Mouse (Mus musculus) liver, embryonic 13.5 days (tissue): ENCODE measurements around the gene Abcc8. TPM values are rescaled to one million over a fixed set of nuclear protein-coding genes. Genes with fewer than 3 reads are reported as not detected.

Experiments
- ATAC-seq: fragments of 200-750 bp; cut with Nextera tagmentation; 2 replicates; pipeline ENCODE4 v1.8.0; 2017; ENCODE audit warnings: low read depth, mild to moderate bottlenecking, moderate number of reproducible peaks, moderate library complexity
- DNase-seq: peaks from one replicate; pipeline ENCODE4 v3.0.0; 2022
- H3K27ac ChIP-seq: fragments of 300-500 bp; sonication (generic); 2 replicates; pipeline ENCODE4 v1.5.1; 2015; ENCODE audit warnings: moderate library complexity, mild to moderate bottlenecking, inconsistent platforms
- H3K27me3 ChIP-seq: fragments of 300-500 bp; sonication (generic); 2 replicates; pipeline ENCODE4 v1.6.1; 2015; ENCODE audit warnings: mild to moderate bottlenecking, inconsistent platforms
- H3K36me3 ChIP-seq: fragments of 300-500 bp; sonication (generic); 2 replicates; pipeline ENCODE4 v1.6.1; 2015; ENCODE audit warnings: mild to moderate bottlenecking, inconsistent platforms
- H3K4me1 ChIP-seq: fragments of 300-500 bp; sonication (generic); replicated peaks from 2 replicates; pipeline ENCODE4 v1.6.1; 2015; ENCODE audit warnings: inconsistent platforms
- H3K4me2 ChIP-seq: fragments of 300-500 bp; sonication (generic); 2 replicates; pipeline ENCODE4 v1.6.1; 2015; ENCODE audit warnings: inconsistent platforms, mild to moderate bottlenecking, moderate library complexity
- H3K4me3 ChIP-seq: fragments of 300-500 bp; sonication (generic); replicated peaks from 2 replicates; pipeline ENCODE4 v1.5.1; 2015; ENCODE audit warnings: mild to moderate bottlenecking, inconsistent platforms
- H3K9ac ChIP-seq: fragments of 300-500 bp; sonication (generic); 2 replicates; pipeline ENCODE4 v1.6.1; 2015; ENCODE audit warnings: mild to moderate bottlenecking, inconsistent platforms
- H3K9me3 ChIP-seq: fragments of 300-500 bp; sonication (generic); replicated peaks from 2 replicates; pipeline ENCODE4 v1.6.1; 2016; ENCODE audit warnings: inconsistent platforms
- WGBS: fragments of 180-500 bp; shearing (Covaris S2); methylation state at CpG from one replicate; pipeline ENCODE4 v1.1.7; 2015; ENCODE audit not compliant: insufficient replicate concordance; 5-methylcytosine and 5-hydroxymethylcytosine counted together
- polyA plus RNA-seq: library from polyadenylated mRNA; unstranded; fragments of >200 nt; fragmentation: Nextera tagmentation; extraction: Ambion mirVana; gene quantifications from 2 replicates; pipeline ENCODE4 v1.2.1, GENCODE M21; 2015

The Abcc8 gene
- polyA plus RNA-seq, 1 experiment from 2014 or later: 0.24 TPM

DNA sequence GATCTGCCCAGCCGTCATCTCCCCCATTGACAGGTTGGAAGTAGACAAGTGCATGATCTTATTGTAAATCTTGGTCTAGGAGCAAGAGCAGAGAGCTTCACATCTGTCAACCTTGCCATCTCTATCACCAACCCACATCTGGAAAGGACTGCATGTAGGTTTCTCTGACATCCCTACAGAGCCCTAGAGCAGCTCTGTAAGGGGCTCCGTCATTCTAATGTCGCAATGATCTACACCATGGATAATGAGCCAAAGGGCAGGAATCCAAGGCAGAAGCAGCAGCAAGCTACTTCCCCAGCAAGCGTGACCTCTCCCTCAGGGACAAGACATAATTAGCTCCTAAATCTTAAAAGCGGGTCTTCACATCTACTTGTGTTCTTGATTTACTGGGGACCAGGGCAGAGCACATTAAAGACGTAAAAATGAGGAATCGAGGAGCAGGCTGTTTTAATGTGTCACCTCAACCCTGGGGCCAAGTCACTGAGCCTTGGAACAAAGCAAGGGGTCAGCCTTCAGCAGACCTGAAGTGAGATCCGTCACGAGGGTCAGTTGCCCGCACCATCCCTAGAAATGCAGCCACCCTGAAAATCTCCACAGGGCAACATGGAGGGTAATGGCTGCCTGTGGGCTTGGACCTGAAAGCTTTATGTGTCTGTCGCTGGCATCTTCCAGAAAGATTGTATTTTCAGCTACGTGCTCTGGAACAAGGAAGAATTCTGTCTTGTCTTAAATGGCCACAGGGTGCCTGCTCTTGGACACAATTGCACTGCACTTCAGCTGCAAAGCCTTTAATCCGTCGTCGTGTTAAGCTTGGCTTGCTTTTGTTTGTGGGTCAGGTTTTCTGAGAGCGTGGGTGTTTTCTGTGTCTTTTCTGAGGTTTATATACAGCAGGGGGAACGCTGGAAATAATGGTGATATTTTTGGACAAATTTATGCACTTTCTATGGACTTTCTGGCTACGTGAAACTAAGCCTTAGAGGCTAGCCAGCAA is 25.0 kb downstream of the Abcc8 start:
- Histone ChIP-seq H3K9ac (no peak overlapping the region), H3K4me2 (no peak overlapping the region), H3K36me3 (no peaks in the 10 kb centered on the region), H3K9me3 (no peaks in the 10 kb centered on the region), H3K27me3 (no peaks in the 10 kb centered on the region), H3K4me1 (no peaks in the 10 kb centered on the region), H3K27ac (no peak overlapping the region), H3K4me3 (no peak overlapping the region)
- ATAC-seq (no peak), DNase-seq (no peak)
- WGBS: 64% methylated on average over 18 of the region's 18 CpGs

GRCm38 (mm10) chr7:46152819-46153351 is 26.9 kb downstream of the Abcc8 start:
- no peak for ATAC-seq
- H3K36me3 ChIP-seq: no peaks in the 10 kb centered on the region
- 58% methylated on average over 9 of the region's 9 CpGs for whole genome bisulfite sequencing

GRCm38 (mm10) chr7:46147417-46147816 is 32.4 kb downstream of the Abcc8 start:
- ATAC-seq (no peak), DNase-seq (no peak)
- Histone ChIP-seq H3K27ac (no peak overlapping the region), H3K27me3 (no peaks in the 10 kb centered on the region), H3K4me1 (no peaks in the 10 kb centered on the region), H3K9ac (no peak overlapping the region), H3K4me2 (no peak overlapping the region), H3K4me3 (no peak overlapping the region), H3K9me3 (no peaks in the 10 kb centered on the region), H3K36me3 (no peaks in the 10 kb centered on the region)
- WGBS: 51% methylated on average over 7 of the region's 7 CpGs

More at GRCm38 (mm10) chr7:46152819-46153351, 26.9 kb downstream of the Abcc8 start:
- H3K4me2 ChIP-seq: no peak overlapping the region
- no peak overlapping the region for H3K27ac ChIP-seq
- no peaks in the 10 kb centered on the region for H3K9me3 ChIP-seq
- no peak for DNase-seq
- no peaks in the 10 kb centered on the region for H3K4me1 ChIP-seq
- H3K9ac ChIP-seq: no peak overlapping the region
- H3K4me3 ChIP-seq: no peak overlapping the region
- no peaks in the 10 kb centered on the region for H3K27me3 ChIP-seq

DNA sequence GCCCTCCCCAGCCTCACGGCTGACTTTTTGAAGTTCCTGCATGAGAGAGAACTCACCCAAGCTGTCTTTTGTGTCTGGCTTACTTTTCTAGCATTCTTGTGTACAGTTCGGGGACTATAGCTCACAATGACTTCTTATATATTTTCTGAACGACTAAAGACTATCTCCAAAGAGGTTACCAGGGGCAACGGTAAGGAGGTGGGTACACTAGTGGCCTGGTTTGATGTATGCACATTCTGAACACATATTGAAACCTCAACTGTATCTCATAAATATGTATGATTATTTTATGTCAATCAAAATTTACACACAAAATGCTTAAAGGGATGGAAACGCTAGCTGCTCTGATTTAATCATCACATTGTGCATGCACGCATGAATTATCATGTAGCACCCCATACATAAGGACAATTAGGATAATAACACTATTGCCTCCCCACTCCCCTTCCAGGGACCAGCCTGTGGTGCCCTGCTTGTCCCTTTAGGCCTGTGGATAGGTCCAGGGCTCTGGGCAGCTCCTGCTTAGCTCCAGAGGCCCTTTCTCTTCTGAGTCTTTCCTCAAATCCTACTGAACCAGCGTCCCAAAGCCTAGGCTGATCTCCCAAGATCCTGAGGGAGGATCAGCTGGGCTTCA is 33.0 kb downstream of the Abcc8 start:
- no peaks in the 10 kb centered on the region for H3K9me3 ChIP-seq
- H3K4me3 ChIP-seq: no peak overlapping the region
- DNase-seq (no peak), ATAC-seq (no peak)
- no peak overlapping the region for H3K9ac ChIP-seq
- H3K36me3 ChIP-seq: no peaks in the 10 kb centered on the region
- H3K27me3 ChIP-seq: no peaks in the 10 kb centered on the region
- H3K4me1 ChIP-seq: no peaks in the 10 kb centered on the region
- WGBS: 63% methylated on average over 7 of the region's 7 CpGs
- no peak overlapping the region for H3K4me2 ChIP-seq
- no peak overlapping the region for H3K27ac ChIP-seq

- H3K36me3 ChIP-seq: no peaks in the 10 kb centered on the region
- no peak overlapping the region for H3K9ac ChIP-seq
- no peaks in the 10 kb centered on the region for H3K4me1 ChIP-seq
- H3K4me3 ChIP-seq: no peak overlapping the region
- no peaks in the 10 kb centered on the region for H3K27me3 ChIP-seq
- no peak overlapping the region for H3K4me2 ChIP-seq
- no peak for DNase-seq
- WGBS: 78% methylated on average over 8 of the region's 8 CpGs
- no peak for ATAC-seq
- no peak overlapping the region for H3K27ac ChIP-seq
- no peaks in the 10 kb centered on the region for H3K9me3 ChIP-seq
Observed at GRCm38 (mm10) chr7:46144061-46144460, 35.8 kb downstream of the Abcc8 start.

DNA sequence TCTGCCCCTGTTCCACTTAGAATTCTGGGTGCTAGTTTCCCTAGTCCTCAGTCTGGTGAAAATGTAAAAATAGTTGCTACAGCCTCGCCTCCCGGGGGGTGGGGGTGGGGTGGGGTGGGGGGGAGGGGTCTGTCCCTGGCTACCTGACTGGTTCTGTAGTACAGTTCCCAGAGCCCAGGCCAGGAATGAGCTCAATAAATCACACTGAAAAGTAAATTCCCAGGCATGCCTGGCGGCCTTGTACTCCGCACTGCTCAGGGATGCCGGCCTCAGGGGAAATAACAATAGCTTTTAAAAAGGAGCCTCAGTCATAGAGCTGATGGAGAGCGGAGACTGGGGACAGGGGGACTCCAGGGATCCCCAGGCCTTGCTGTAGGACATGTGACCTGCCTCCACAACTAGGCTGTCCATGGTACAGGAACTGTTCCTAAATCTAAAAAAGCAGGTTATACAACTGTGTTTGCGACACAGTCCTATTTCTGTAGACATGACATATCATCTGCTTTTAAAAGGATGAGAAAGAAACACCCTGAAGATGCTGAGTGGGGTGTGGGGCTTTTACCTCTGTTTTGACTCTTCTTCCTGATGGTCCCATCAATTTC is 41.4 kb downstream of the Abcc8 start:
- no peak overlapping the region for H3K4me3 ChIP-seq

DNA sequence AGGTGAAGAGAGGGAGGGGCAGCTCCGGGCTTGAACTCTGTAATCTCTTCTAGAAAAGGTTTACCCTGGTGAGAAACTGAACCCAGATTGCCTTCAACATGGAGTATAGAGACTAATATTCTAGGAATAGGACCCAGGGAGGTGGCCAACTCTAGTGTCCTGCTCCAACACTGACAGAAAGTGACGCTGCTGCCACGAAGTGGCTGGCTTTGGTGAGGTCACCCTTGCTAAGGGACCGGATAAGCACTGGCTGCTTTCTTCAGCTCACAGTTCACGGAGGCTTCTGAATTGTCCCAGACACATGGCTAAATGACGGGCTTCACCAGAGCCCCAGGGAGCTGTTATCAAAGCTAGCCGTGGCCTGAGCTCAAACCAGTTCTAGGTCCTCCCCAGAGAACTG is 46.0 kb downstream of the Abcc8 start:
- WGBS: 16% methylated on average over 7 of the region's 7 CpGs
- ATAC-seq (no peak), DNase-seq (no peak)
- no peaks in the 10 kb centered on the region; the same call in 1 of the 2 replicates for H3K4me1 ChIP-seq
- H3K4me2 ChIP-seq: no peak overlapping the region
- H3K27me3 ChIP-seq: 0 out of 2 replicates have a peak, but pooled peaks cover 9% of the 10 kb centered on the region
- no peak overlapping the region for H3K27ac ChIP-seq
- H3K9me3 ChIP-seq: no peaks in the 10 kb centered on the region
- H3K36me3 ChIP-seq: no peaks in the 10 kb centered on the region
- H3K4me3 ChIP-seq: no peak overlapping the region
- no peak overlapping the region for H3K9ac ChIP-seq

More for the DNA sequence above, 41.4 kb downstream of the Abcc8 start:
- DNase-seq (no peak), ATAC-seq (no peak)
- Histone ChIP-seq H3K27me3 (0 out of 2 replicates have a peak, but pooled peaks cover 5% of the 10 kb centered on the region), H3K27ac (no peak overlapping the region), H3K9me3 (no peaks in the 10 kb centered on the region), H3K36me3 (no peaks in the 10 kb centered on the region), H3K4me2 (no peak overlapping the region), H3K9ac (no peak overlapping the region), H3K4me1 (no peaks in the 10 kb centered on the region)
- WGBS: 40% methylated on average over 7 of the region's 7 CpGs

GRCm38 (mm10) chr7:46132229-46132628 is 47.6 kb downstream of the Abcc8 start:
- Histone ChIP-seq H3K36me3 (no peaks in the 10 kb centered on the region), H3K4me1 (no peaks in the 10 kb centered on the region; the same call in 1 of the 2 replicates), H3K27me3 (0 out of 2 replicates have a peak, but pooled peaks cover 9% of the 10 kb centered on the region), H3K4me2 (no peak overlapping the region), H3K9ac (no peak overlapping the region), H3K4me3 (no peak overlapping the region), H3K9me3 (no peaks in the 10 kb centered on the region), H3K27ac (no peak overlapping the region)
- no peak for ATAC-seq
- WGBS: 67% methylated on average over 12 of the region's 12 CpGs
- DNase-seq: no peak

DNA sequence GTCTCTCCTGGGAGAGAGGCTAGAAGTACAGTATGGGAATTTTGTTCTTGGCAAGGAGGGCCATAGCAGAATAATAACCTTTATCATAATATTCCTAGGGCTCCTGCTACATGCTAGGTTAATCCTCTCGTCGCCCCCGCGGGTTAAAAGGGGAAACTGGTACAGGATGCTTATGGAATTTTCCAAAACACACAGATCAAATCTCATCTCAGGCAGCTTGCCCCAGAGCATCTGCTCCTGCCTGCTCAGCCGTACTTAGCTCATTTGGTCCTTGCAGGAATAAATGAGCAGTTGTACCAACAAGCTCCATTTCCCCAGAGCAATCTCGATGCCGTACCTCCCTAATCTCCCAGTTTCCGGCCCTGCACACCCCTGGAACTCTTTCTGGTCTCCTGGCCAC is 48.0 kb downstream of the Abcc8 start:
- H3K9ac ChIP-seq: no peak overlapping the region
- no peak overlapping the region for H3K4me3 ChIP-seq
- H3K36me3 ChIP-seq: no peaks in the 10 kb centered on the region
- 0 out of 2 replicates have a peak, but pooled peaks cover 9% of the 10 kb centered on the region for H3K27me3 ChIP-seq
- H3K9me3 ChIP-seq: no peaks in the 10 kb centered on the region
- ATAC-seq (no peak), DNase-seq (no peak)
- no peak overlapping the region for H3K27ac ChIP-seq
- H3K4me2 ChIP-seq: no peak overlapping the region
- 66% methylated on average over 8 of the region's 8 CpGs for WGBS
- H3K4me1 ChIP-seq: no peaks in the 10 kb centered on the region; the same call in 1 of the 2 replicates

GRCm38 (mm10) chr7:46131266-46131665 is 48.6 kb downstream of the Abcc8 start:
- Histone ChIP-seq H3K4me2 (no peak overlapping the region), H3K4me3 (no peak overlapping the region), H3K9ac (no peak overlapping the region), H3K36me3 (no peaks in the 10 kb centered on the region), H3K27me3 (0 out of 2 replicates have a peak, but pooled peaks cover 9% of the 10 kb centered on the region), H3K9me3 (no peaks in the 10 kb centered on the region), H3K27ac (no peak overlapping the region), H3K4me1 (no peaks in the 10 kb centered on the region; the same call in 1 of the 2 replicates)
- DNase-seq (no peak), ATAC-seq (no peak)
- WGBS: 36% methylated on average over 3 of the region's 3 CpGs

DNA sequence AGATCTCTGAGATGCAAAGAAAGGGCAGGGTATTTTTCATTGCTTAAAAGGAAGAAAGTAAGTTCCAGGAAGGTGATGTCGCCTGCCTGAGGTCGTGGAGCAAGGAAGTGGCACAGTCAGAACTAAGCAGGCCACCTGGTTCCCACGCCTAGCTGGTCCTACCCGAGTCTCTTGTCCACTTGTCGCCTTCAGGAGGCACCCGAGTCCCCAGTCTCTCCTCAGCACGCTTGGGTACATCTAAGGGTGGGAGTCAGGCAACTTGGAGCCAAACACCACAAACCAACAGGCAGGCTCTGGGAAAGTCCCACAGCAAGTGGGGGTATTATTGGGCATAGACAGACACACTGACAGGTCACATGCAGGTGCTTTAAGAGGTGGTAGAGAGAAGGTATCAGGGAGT is 49.1 kb downstream of the Abcc8 start:
- Histone ChIP-seq H3K4me2 (no peak overlapping the region), H3K9me3 (no peaks in the 10 kb centered on the region), H3K4me3 (no peak overlapping the region), H3K36me3 (no peaks in the 10 kb centered on the region), H3K4me1 (no peaks in the 10 kb centered on the region; the same call in 1 of the 2 replicates), H3K27ac (no peak overlapping the region), H3K27me3 (0 out of 2 replicates have a peak, but pooled peaks cover 9% of the 10 kb centered on the region), H3K9ac (no peak overlapping the region)
- 33% methylated on average over 7 of the region's 7 CpGs for WGBS
- DNase-seq: no peak
- no peak for ATAC-seq
